Mouse (Mus musculus) large intestine, adult 2 months (tissue): Measurements from ENCODE around the gene Tmbim6. TPM values are rescaled to one million over a fixed set of nuclear protein-coding genes. Genes with fewer than 3 reads are reported as not detected.
"Not testable (repeated sequence)": the region's sequence is repeated elsewhere in the genome, so short reads cannot be mapped to it uniquely, and the experiment has no call there.

Experiments used
- DNase-seq: peaks from one replicate; pipeline ENCODE4 v3.0.0-alpha.2; 2012; ENCODE audit warnings: low read depth, low spot score
- WGBS: fragments of 180-500 bp; shearing (Covaris S2); methylation state at CpG from one replicate; pipeline ENCODE4 v1.1.7; 2018; 5-methylcytosine and 5-hydroxymethylcytosine counted together
- polyA plus RNA-seq: library from polyadenylated mRNA; depleted of rRNA; stranded (reverse); fragments of >200 nt; gene quantifications from 2 replicates; pipeline ENCODE4 v1.2.3, GENCODE M21; 2012

The Tmbim6 gene
- polyA plus RNA-seq, 1 experiment: 1,095 TPM

GRCm38 (mm10) chr15:99375581-99375980, 17.1 kb upstream of the Tmbim6 start:
- 80% methylated on average over 3 of the region's 3 CpGs for WGBS
- no peak for DNase-seq

- 93% methylated on average over 5 of the region's 5 CpGs for WGBS
- no peak for DNase-seq
These were observed 16.4 kb upstream of the Tmbim6 start for GRCm38 (mm10) chr15:99376240-99376639.

GRCm38 (mm10) chr15:99382893-99383292, 9.8 kb upstream of the Tmbim6 start:
- DNase-seq: no peak

GRCm38 (mm10) chr15:99384071-99384470, 8.6 kb upstream of the Tmbim6 start:
- DNase-seq: no peak
- WGBS: 58% methylated on average over 6 of the region's 6 CpGs

- WGBS: 68% methylated on average over 3 of the region's 3 CpGs
- not testable (repeated sequence) for DNase-seq
These were observed 6.6 kb upstream of the Tmbim6 start for GRCm38 (mm10) chr15:99386110-99386509.

- WGBS: 60% methylated on average over 3 of the region's 3 CpGs
- DNase-seq: no peak
These were observed 5.9 kb upstream of the Tmbim6 start for GRCm38 (mm10) chr15:99386796-99387195.

- 60% methylated on average over 4 of the region's 4 CpGs for WGBS
- no peak for DNase-seq
These were observed 4.7 kb upstream of the Tmbim6 start for GRCm38 (mm10) chr15:99387976-99388375.

GRCm38 (mm10) chr15:99390472-99391401, 1.9 kb upstream of the Tmbim6 start:
- no peak for DNase-seq
- whole genome bisulfite sequencing: 66% methylated on average over 7 of the region's 7 CpGs

GRCm38 (mm10) chr15:99391975-99392374, 707 bp upstream of the Tmbim6 start:
- 43% methylated on average over 6 of the region's 6 CpGs for WGBS
- no peak for DNase-seq

- under 1% methylated on average over 24 of the region's 24 CpGs for WGBS
- DNase-seq: peak; percentile 79
These were observed 937 bp downstream of the Tmbim6 start for GRCm38 (mm10) chr15:99393386-99394252.

GRCm38 (mm10) chr15:99396462-99396861, 3.8 kb downstream of the Tmbim6 start:
- WGBS: 25% methylated on average over 1 of the region's 1 CpGs

GRCm38 (mm10) chr15:99396875-99397274, 4.2 kb downstream of the Tmbim6 start:
- DNase-seq: no peak
- WGBS: 20% methylated on average over 4 of the region's 4 CpGs

More at GRCm38 (mm10) chr15:99396462-99396861, 3.8 kb downstream of the Tmbim6 start:
- no peak for DNase-seq

GRCm38 (mm10) chr15:99397622-99398021, 4.9 kb downstream of the Tmbim6 start:
- WGBS: 88% methylated on average over 2 of the region's 2 CpGs
- no peak for DNase-seq

GRCm38 (mm10) chr15:99399503-99400245, 7.0 kb downstream of the Tmbim6 start:
- DNase-seq: no peak
- WGBS: 50% methylated on average over 15 of the region's 15 CpGs

- no peak for DNase-seq
- 38% methylated on average over 6 of the region's 6 CpGs for WGBS
These were observed 7.9 kb downstream of the Tmbim6 start for GRCm38 (mm10) chr15:99400602-99401001.

GRCm38 (mm10) chr15:99403159-99403889, 10.6 kb downstream of the Tmbim6 start:
- WGBS: 49% methylated on average over 12 of the region's 12 CpGs
- DNase-seq: no peak

GRCm38 (mm10) chr15:99405150-99405549, 12.5 kb downstream of the Tmbim6 start:
- DNase-seq: no peak
- 64% methylated on average over 9 of the region's 9 CpGs for WGBS

- 88% methylated on average over 15 of the region's 15 CpGs for WGBS
- no peak for DNase-seq
These were observed 14.4 kb downstream of the Tmbim6 start for GRCm38 (mm10) chr15:99406986-99407570.

GRCm38 (mm10) chr15:99408845-99409244, 16.2 kb downstream of the Tmbim6 start:
- no peak for DNase-seq
- WGBS: 81% methylated on average over 9 of the region's 9 CpGs
